Mouse (Mus musculus) hindbrain, postnatal 0 days (tissue): ENCODE data around the gene Ankrd31. TPM values are rescaled to one million over a fixed set of nuclear protein-coding genes. Genes with fewer than 3 reads are reported as not detected.
"Not testable (repeated sequence)": the region's sequence is repeated elsewhere in the genome, so short reads cannot be mapped to it uniquely, and the experiment has no call there.

Experiments
- ATAC-seq: fragments of 200-750 bp; cut with Nextera tagmentation; 2 replicates; pipeline ENCODE4 v1.8.0; 2017; ENCODE audit warnings: mild to moderate bottlenecking, moderate TSS enrichment, moderate library complexity
- DNase-seq: peaks from one replicate; pipeline ENCODE4 v3.0.0-alpha.2; 2015; ENCODE audit warnings: low spot score
- H3K27ac ChIP-seq: fragments of 300-500 bp; sonication (generic); 2 replicates; pipeline ENCODE4 v1.5.1; 2014; ENCODE audit warnings: mild to moderate bottlenecking
- H3K27me3 ChIP-seq: fragments of 300-500 bp; sonication (generic); 2 replicates; pipeline ENCODE4 v1.6.1; 2014; ENCODE audit warnings: low read length, mixed read lengths; ENCODE audit not compliant: insufficient read depth
- H3K36me3 ChIP-seq: fragments of 300-500 bp; sonication (generic); 2 replicates; pipeline ENCODE4 v1.6.1; 2014; ENCODE audit warnings: low read length, mixed read lengths; ENCODE audit not compliant: insufficient read depth
- H3K4me1 ChIP-seq: fragments of 300-500 bp; sonication (generic); 2 replicates; pipeline ENCODE4 v1.6.1; 2014; ENCODE audit warnings: antibody characterized with exemption, low read length, mixed read lengths; ENCODE audit not compliant: insufficient read depth
- H3K4me2 ChIP-seq: fragments of 300-500 bp; sonication (generic); 2 replicates; pipeline ENCODE4 v1.6.1; 2014; ENCODE audit warnings: low read depth, mild to moderate bottlenecking, low read length, moderate library complexity, mixed read lengths
- H3K4me3 ChIP-seq: fragments of 300-500 bp; sonication (generic); 2 replicates; pipeline ENCODE4 v1.5.1; 2014; ENCODE audit warnings: low read length
- H3K9ac ChIP-seq: fragments of 300-500 bp; sonication (generic); replicated peaks from 2 replicates; pipeline ENCODE4 v1.6.1; 2014; ENCODE audit warnings: mild to moderate bottlenecking, low read length, moderate library complexity, mixed read lengths
- H3K9me3 ChIP-seq: fragments of 300-500 bp; sonication (generic); 2 replicates; pipeline ENCODE4 v1.6.1; 2016; ENCODE audit warnings: low read length, mixed read lengths
- CTCF ChIP-seq: IDR thresholded peaks from 2 replicates; pipeline ENCODE4 v1.5.1; 2016; ENCODE audit warnings: antibody characterized with exemption, control low read depth, low read depth
- WGBS: fragments of 180-500 bp; shearing (Covaris S2); extraction: QIAGEN DNeasy Blood & Tissue Kit; methylation state at CpG from one replicate; pipeline ENCODE4 v1.1.7; 2014; 5-methylcytosine and 5-hydroxymethylcytosine counted together
- polyA plus RNA-seq: library from polyadenylated mRNA; unstranded; fragments of >200 nt; fragmentation: Nextera tagmentation; extraction: Ambion mirVana; gene quantifications from 2 replicates; pipeline ENCODE4 v1.2.1, GENCODE M21; 2015
- total RNA-seq: library from RNA; depleted of rRNA; stranded (reverse); fragments of >200 nt; gene quantifications from 2 replicates; pipeline ENCODE4 v1.2.3, GENCODE M21; 2014

Gene Ankrd31
- total and polyA plus RNA-seq, 2 experiments from 2014 or later, result 0.05 TPM; not detected in 1

GRCm38 (mm10) chr13:96884534-96884933 is 136.5 kb downstream of the Ankrd31 start:
- H3K36me3 ChIP-seq, result no peaks in the 10 kb centered on the region
- no peak overlapping the region for H3K9ac ChIP-seq
- no peak overlapping the region for H3K27ac ChIP-seq
- no peak for ATAC-seq
- H3K4me3 ChIP-seq, result no peak overlapping the region
- no peaks in the 10 kb centered on the region for H3K4me1 ChIP-seq
- 25% methylated on average over 1 of the region's 1 CpGs for WGBS
- TF ChIP-seq CTCF, result no peak
- DNase-seq, result no peak
- H3K9me3 ChIP-seq, result no peaks in the 10 kb centered on the region
- H3K27me3 ChIP-seq, result no peaks in the 10 kb centered on the region
- H3K4me2 ChIP-seq, result no peak overlapping the region

- TF ChIP-seq CTCF, result no peak
- no peak overlapping the region for H3K4me3 ChIP-seq
- H3K27ac ChIP-seq, result no peak overlapping the region
- DNase-seq (no peak), ATAC-seq (no peak)
- 66% methylated on average over 2 of the region's 2 CpGs for WGBS
- no peak overlapping the region for H3K9ac ChIP-seq
- no peaks in the 10 kb centered on the region for H3K4me1 ChIP-seq
- no peak overlapping the region for H3K4me2 ChIP-seq
- H3K36me3 ChIP-seq, result no peaks in the 10 kb centered on the region
- no peaks in the 10 kb centered on the region for H3K9me3 ChIP-seq
- no peaks in the 10 kb centered on the region for H3K27me3 ChIP-seq
These were observed 141.9 kb downstream of the Ankrd31 start for GRCm38 (mm10) chr13:96889985-96890384.

- Histone ChIP-seq H3K36me3 (no peaks in the 10 kb centered on the region), H3K4me3 (no peak overlapping the region), H3K4me2 (no peak overlapping the region), H3K27me3 (no peaks in the 10 kb centered on the region), H3K4me1 (no peaks in the 10 kb centered on the region), H3K9ac (no peak overlapping the region), H3K27ac (no peak overlapping the region), H3K9me3 (no peaks in the 10 kb centered on the region)
- 93% methylated on average over 2 of the region's 2 CpGs for WGBS
- TF ChIP-seq CTCF, result no peak
- ATAC-seq (no peak), DNase-seq (no peak)
These were observed 147.1 kb downstream of the Ankrd31 start for GRCm38 (mm10) chr13:96895144-96895543.

- Histone ChIP-seq H3K4me3 (no peak overlapping the region), H3K4me2 (no peak overlapping the region), H3K27me3 (no peaks in the 10 kb centered on the region), H3K9ac (no peak overlapping the region), H3K9me3 (no peaks in the 10 kb centered on the region), H3K36me3 (no peaks in the 10 kb centered on the region), H3K27ac (no peak overlapping the region), H3K4me1 (no peaks in the 10 kb centered on the region)
- no peak for TF ChIP-seq CTCF
- WGBS, result 57% methylated on average over 3 of the region's 3 CpGs
- no peak for DNase-seq
- ATAC-seq, result no peak
These were observed 158.6 kb downstream of the Ankrd31 start for GRCm38 (mm10) chr13:96906717-96907116.

- Histone ChIP-seq H3K27ac (no peak overlapping the region), H3K9me3 (no peaks in the 10 kb centered on the region), H3K9ac (no peak overlapping the region), H3K4me3 (no peak overlapping the region), H3K4me2 (no peak overlapping the region), H3K36me3 (no peaks in the 10 kb centered on the region), H3K4me1 (no peaks in the 10 kb centered on the region), H3K27me3 (no peaks in the 10 kb centered on the region)
- WGBS, result 91% methylated on average over 3 of the region's 3 CpGs
- ATAC-seq, result no peak
- TF ChIP-seq CTCF, result no peak
- DNase-seq, result no peak
These were observed 163.1 kb downstream of the Ankrd31 start for GRCm38 (mm10) chr13:96911202-96911601.

- not testable (repeated sequence) for H3K27me3 ChIP-seq, H3K36me3 ChIP-seq, H3K9ac ChIP-seq, ATAC-seq, H3K27ac ChIP-seq, H3K9me3 ChIP-seq, H3K4me2 ChIP-seq, DNase-seq, H3K4me3 ChIP-seq, H3K4me1 ChIP-seq
- 97% methylated on average over 4 of the region's 4 CpGs for WGBS
These were observed 175.1 kb downstream of the Ankrd31 start for GRCm38 (mm10) chr13:96923134-96923533.

- ATAC-seq, result peak; percentile 58
- Histone ChIP-seq H3K4me1 (no peaks in the 10 kb centered on the region), H3K27ac (no peak within 1 kb of the TSS), H3K4me3 (peak within 1 kb of the TSS; percentile 67), H3K36me3 (no peaks in the 10 kb centered on the region), H3K4me2 (peak within 1 kb of the TSS; percentile 100), H3K9ac (peak within 1 kb of the TSS; percentile 53), H3K9me3 (no peaks in the 10 kb centered on the region), H3K27me3 (no peaks in the 10 kb centered on the region)
- DNase-seq, result peak; percentile 55
- TF ChIP-seq CTCF, result no peak
- WGBS, result 11% methylated on average over 56 of the region's 56 CpGs
These were observed 176.2 kb downstream of the Ankrd31 start, which contains the start of gene Gcnt4 for GRCm38 (mm10) chr13:96923999-96924961. Gene Gcnt4 (plus strand): TSS chr13:96924689.
